In the genomic region with DNA sequence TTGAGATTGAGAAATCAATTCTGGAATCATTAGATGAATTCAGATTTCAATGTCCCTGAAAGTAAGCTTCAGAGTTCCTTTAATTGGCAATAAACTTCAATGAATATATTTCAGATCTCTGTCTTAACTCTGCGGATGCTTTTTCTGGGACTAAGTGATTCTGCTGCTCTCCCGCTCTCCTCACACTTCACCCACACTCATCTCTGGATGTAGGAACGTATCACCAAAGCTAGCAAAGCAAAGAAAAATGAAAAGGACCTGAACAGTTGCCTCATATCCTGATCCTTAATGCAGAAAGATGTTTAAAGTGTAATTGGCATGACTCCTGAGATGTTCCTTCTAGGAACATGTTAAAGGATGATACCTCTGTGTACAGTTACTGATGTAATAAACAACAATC, we compare ENCODE assay signal across 26 mouse cellular contexts.
"Had no signal": no experiment of that assay in that cellular context is flagged by ENCODE, and none has a peak within 500 bp of the region (broad histone marks: within the 10 kb centered on the region; RNA-seq: fewer than 3 reads in every experiment).

No protein-coding gene starts in this region.

- ATAC-seq: forebrain, embryonic 16.5 days; hindbrain, postnatal 0 days; intestine, embryonic 16.5 days; liver, embryonic 12.5 days had no signal

- DNase-seq: gastrocnemius, adult 2 months; gastrocnemius, postnatal 10 days; gastrocnemius, postnatal 25 days; heart, adult 18-20 months; heart, postnatal 14 days; heart, postnatal 36 days; kidney, adult 11 months; kidney, adult 2 months; kidney, adult 9 months; kidney, postnatal 14 days; kidney, postnatal 36 days; layer of hippocampus, adult 9-11 months; layer of hippocampus, postnatal 36 days; left cerebral cortex, postnatal 4 days had no signal

- H3K27ac ChIP-seq: gastrocnemius, adult 2 months; heart, embryonic 10.5 days; hindbrain, embryonic 13.5 days; hindbrain, embryonic 15.5 days; hindbrain, postnatal 0 days; kidney, embryonic 15.5 days; kidney, postnatal 0 days; limb, embryonic 13.5 days; limb, embryonic 15.5 days; liver, embryonic 12.5 days had no signal

- H3K4me3 ChIP-seq: gastrocnemius, adult 2 months; heart, embryonic 10.5 days; heart, embryonic 12.5 days; hindbrain, embryonic 13.5 days; hindbrain, embryonic 15.5 days; kidney, embryonic 15.5 days; limb, embryonic 13.5 days; limb, embryonic 15.5 days; liver, embryonic 12.5 days had no signal
